Mouse (Mus musculus): ENCODE data around the gene Rufy4.

DNA sequence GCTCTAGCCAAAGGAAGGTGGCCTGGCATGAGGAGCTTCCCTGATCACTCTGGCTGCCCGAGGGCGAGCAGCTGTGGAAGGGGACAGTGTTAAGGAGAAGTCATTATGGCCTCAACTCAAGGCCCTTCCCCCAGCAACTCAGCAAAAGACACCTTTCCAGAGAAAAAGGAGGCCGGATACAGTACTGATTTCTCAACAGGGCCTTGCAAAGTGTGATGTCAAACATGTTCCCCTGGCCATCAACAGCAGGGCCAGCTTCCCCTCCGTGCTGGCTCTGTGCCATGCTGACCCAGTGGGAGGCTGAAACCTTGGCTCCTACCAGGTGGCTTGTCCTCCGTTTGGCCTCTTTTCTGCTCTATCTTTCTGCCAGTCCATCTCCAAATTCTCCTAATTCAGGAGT is 41.8 kb downstream of the Rufy4 start:
- TF ChIP-seq POLR2A (IDR thresholded peaks at IDR 0.05; ENCODE audit: borderline replicate concordance, insufficient read depth, low read length) (no peak), CTCF (IDR thresholded peaks at IDR 0.05; ENCODE audit: borderline replicate concordance, insufficient read depth, low read depth, low read length) (no peak)
